Mouse (Mus musculus) heart, embryonic 10.5 days (tissue): Measurements from ENCODE around the gene Olfr1424. TPM values are rescaled to one million over a fixed set of nuclear protein-coding genes. Genes with fewer than 3 reads are reported as not detected.
"Not testable (repeated sequence)": the region's sequence is repeated elsewhere in the genome, so short reads cannot be mapped to it uniquely, and the experiment has no call there.

Source experiments
- DNase-seq: peaks from one replicate; pipeline ENCODE4 v3.0.0-alpha.2; 2017; ENCODE audit warnings: low spot score
- H3K27ac ChIP-seq: fragments of 300-500 bp; sonication (generic); 2 replicates; pipeline ENCODE4 v1.5.1; 2016; ENCODE audit warnings: mild to moderate bottlenecking
- H3K27me3 ChIP-seq: fragments of 300-500 bp; sonication (generic); 2 replicates; pipeline ENCODE4 v1.6.1; 2016; ENCODE audit warnings: mild to moderate bottlenecking; ENCODE audit not compliant: poor library complexity, insufficient read depth, severe bottlenecking
- H3K36me3 ChIP-seq: fragments of 300-500 bp; sonication (generic); 2 replicates; pipeline ENCODE4 v1.6.1; 2016; ENCODE audit warnings: mild to moderate bottlenecking, moderate library complexity
- H3K4me1 ChIP-seq: fragments of 300-500 bp; sonication (generic); 2 replicates; pipeline ENCODE4 v1.6.1; 2016; ENCODE audit warnings: mild to moderate bottlenecking
- H3K4me3 ChIP-seq: fragments of 300-500 bp; sonication (generic); 2 replicates; pipeline ENCODE4 v1.5.1; 2016; ENCODE audit warnings: mild to moderate bottlenecking, moderate library complexity
- H3K9me3 ChIP-seq: fragments of 300-500 bp; sonication (generic); 2 replicates; pipeline ENCODE4 v1.6.1; 2016; ENCODE audit warnings: mild to moderate bottlenecking, moderate library complexity
- WGBS: fragments of 180-500 bp; shearing (Covaris S2); methylation state at CpG from one replicate; pipeline ENCODE4 v1.1.7; 2016; 5-methylcytosine and 5-hydroxymethylcytosine counted together
- polyA plus RNA-seq: library from polyadenylated mRNA; unstranded; fragments of >200 nt; fragmentation: Nextera tagmentation; extraction: Ambion mirVana; gene quantifications from 2 replicates; pipeline ENCODE4 v1.2.1, GENCODE M21; 2016

Gene Olfr1424
- polyA plus RNA-seq, result not detected in 2 replicates

- H3K36me3 ChIP-seq, H3K4me3 ChIP-seq, H3K27ac ChIP-seq, DNase-seq, H3K9me3 ChIP-seq, H3K4me1 ChIP-seq, H3K27me3 ChIP-seq: not testable (repeated sequence)
- 80% methylated on average over 1 of the region's 1 CpGs for WGBS
These were observed at the start of gene Olfr1424 for GRCm38 (mm10) chr19:12062582-12062981. TSS of gene Olfr1424 (minus strand) at chr19:12062682.

- DNase-seq, result no peak
- no peak overlapping the region for H3K4me3 ChIP-seq
- H3K27ac ChIP-seq, result no peak overlapping the region
- H3K36me3 ChIP-seq, result no peaks in the 10 kb centered on the region
- no peaks in the 10 kb centered on the region for H3K27me3 ChIP-seq
- H3K4me1 ChIP-seq, result no peaks in the 10 kb centered on the region
- no peaks in the 10 kb centered on the region for H3K9me3 ChIP-seq
- WGBS, result 56% methylated on average over 1 of the region's 1 CpGs
These were observed 42.1 kb upstream of the Olfr1424 start for GRCm38 (mm10) chr19:12104541-12104940.

DNA sequence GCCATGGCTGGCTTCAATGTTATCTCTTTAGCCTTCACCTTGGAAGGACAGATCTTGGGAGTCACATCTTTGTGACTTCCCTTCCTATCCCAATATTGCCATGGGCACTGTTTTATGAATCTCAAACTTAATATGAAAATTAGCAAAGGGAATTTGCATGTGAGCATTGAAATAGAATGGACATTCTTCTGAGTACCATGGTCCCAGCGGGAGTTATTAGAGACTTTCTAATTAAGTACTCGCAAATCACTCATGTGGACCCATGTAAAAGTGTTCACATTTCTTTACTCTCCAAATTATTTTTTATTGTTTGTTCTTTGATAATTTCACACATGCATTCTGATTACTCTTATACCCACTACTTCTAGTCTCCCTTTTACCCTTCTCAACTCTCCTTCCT lies 40.8 kb upstream of the Olfr1424 start, which contains the start of gene Olfr1427:
TSS of gene Olfr1427 (minus strand) at position 101 of the 400 bp plus-strand sequence.
- Histone ChIP-seq H3K4me3 (no peak within 1 kb of the TSS), H3K27ac (no peak within 1 kb of the TSS), H3K36me3 (no peaks in the 10 kb centered on the region), H3K4me1 (no peaks in the 10 kb centered on the region), H3K9me3 (no peaks in the 10 kb centered on the region), H3K27me3 (no peaks in the 10 kb centered on the region)
- WGBS, result 87% methylated on average over 2 of the region's 2 CpGs
- DNase-seq, result no peak

- Histone ChIP-seq H3K36me3 (no peaks in the 10 kb centered on the region), H3K4me1 (no peaks in the 10 kb centered on the region), H3K9me3 (no peaks in the 10 kb centered on the region), H3K4me3 (no peak within 1 kb of the TSS), H3K27ac (no peak within 1 kb of the TSS), H3K27me3 (no peaks in the 10 kb centered on the region)
- WGBS, result 69% methylated on average over 1 of the region's 1 CpGs
- DNase-seq, result no peak
These were observed 29.4 kb upstream of the Olfr1424 start, which contains the start of gene Olfr1426 for GRCm38 (mm10) chr19:12091913-12092312. TSS of gene Olfr1426 (minus strand) at chr19:12092013.

GRCm38 (mm10) chr19:12077631-12078030 lies 15.1 kb upstream of the Olfr1424 start, which contains the start of gene Olfr1425:
TSS of gene Olfr1425 (minus strand) at chr19:12077731.
- not testable (repeated sequence) for H3K4me1 ChIP-seq, H3K27me3 ChIP-seq, H3K36me3 ChIP-seq, DNase-seq, H3K4me3 ChIP-seq, H3K27ac ChIP-seq, H3K9me3 ChIP-seq
- 79% methylated on average over 4 of the region's 4 CpGs for WGBS

DNA sequence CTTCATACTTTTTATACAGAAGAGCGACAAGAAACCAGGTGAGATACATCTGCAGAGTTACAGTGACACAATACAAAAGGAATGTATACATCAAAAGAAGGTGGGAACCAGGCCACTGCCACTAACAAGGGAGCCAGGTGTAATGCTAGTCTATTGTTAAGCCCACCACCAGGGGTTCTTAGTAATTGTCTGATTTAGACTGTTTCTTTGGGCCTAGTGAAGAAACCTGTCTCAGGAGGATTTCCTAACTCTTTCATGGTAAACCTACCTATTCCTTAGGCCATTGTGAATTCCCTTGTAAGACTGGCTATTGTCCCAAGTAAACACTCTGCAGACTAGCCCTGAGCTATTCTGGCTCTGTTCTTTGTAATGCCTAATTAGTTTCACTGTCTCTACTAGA lies 7.1 kb upstream of the Olfr1424 start:
- not testable (repeated sequence) for DNase-seq, H3K36me3 ChIP-seq, H3K9me3 ChIP-seq, H3K4me1 ChIP-seq, H3K27me3 ChIP-seq, H3K4me3 ChIP-seq, H3K27ac ChIP-seq
- WGBS, result 68% methylated on average over 1 of the region's 1 CpGs

GRCm38 (mm10) chr19:12067806-12068205 lies 5.3 kb upstream of the Olfr1424 start:
- H3K27me3 ChIP-seq, H3K27ac ChIP-seq, H3K36me3 ChIP-seq, H3K4me1 ChIP-seq, H3K9me3 ChIP-seq, DNase-seq, H3K4me3 ChIP-seq: not testable (repeated sequence)
- WGBS, result 68% methylated on average over 1 of the region's 1 CpGs

DNA sequence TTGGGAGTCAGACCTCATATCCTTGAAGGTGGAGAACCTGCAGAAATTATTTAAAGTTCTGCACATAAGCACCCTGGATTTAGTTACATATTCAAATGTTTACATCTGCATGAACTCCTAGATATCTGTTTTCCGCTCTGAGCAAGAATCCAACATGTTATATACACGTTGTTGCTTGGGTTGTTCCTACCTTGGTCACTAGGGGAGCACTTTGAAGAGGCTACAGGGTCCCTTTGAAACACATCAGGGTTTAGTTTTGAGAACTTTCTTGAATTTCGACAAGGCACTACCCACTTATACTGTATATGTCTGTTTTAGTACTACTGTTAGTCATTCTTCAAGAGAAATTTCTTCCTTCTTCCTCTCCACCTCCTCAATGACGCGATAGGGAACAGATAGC lies 19.3 kb downstream of the Olfr1424 start:
- Histone ChIP-seq H3K4me3 (no peak overlapping the region), H3K27ac (no peak overlapping the region), H3K4me1 (no peaks in the 10 kb centered on the region), H3K9me3 (no peaks in the 10 kb centered on the region), H3K27me3 (no peaks in the 10 kb centered on the region), H3K36me3 (no peaks in the 10 kb centered on the region)
- DNase-seq, result no peak
- 79% methylated on average over 5 of the region's 5 CpGs for WGBS

DNA sequence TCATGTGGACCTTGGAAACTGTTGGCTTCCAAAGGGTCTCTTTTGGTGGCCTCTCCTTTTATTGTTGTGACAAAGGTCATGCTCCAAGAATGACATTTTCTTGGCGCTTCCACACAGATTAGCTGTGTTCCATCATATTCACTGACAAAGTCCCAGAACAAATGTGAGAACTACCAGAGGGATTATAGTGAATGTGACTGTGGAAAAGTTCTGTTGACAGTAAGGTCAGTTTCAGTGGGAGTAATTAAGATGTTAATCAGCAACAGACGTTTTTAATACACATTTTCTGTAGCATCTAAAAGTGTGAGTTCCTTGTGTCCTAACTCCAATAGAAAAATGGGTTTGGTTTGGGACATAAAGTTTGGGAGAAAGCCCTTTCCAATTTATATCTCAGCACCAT lies 21.3 kb downstream of the Olfr1424 start, which contains the start of gene Olfr1423:
TSS of gene Olfr1423 (minus strand) at position 101 of the 400 bp plus-strand sequence.
- WGBS, result 59% methylated on average over 2 of the region's 2 CpGs
- Histone ChIP-seq H3K27me3 (no peaks in the 10 kb centered on the region), H3K36me3 (no peaks in the 10 kb centered on the region), H3K9me3 (no peaks in the 10 kb centered on the region), H3K4me3 (no peak within 1 kb of the TSS), H3K4me1 (no peaks in the 10 kb centered on the region), H3K27ac (no peak within 1 kb of the TSS)
- DNase-seq, result no peak

DNA sequence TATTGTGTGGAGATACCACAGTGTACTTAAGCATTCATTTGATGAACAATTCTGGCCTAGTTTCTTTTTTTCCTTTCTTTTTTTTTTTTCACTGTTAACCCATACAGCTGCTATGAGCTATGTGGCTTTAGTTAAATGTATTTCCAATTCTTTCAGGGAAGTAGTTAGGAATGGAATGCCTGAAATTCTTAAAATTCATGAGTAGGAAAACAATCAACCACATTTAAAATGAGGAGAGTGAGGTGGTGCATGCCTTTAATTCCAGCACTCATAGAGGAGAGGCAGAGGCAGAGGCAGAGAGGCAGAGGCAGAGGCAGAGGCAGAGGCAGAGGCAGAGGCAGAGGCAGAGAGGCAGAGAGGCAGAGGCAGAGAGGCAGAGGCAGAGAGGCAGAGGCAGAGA lies 24.8 kb downstream of the Olfr1424 start:
- H3K4me1 ChIP-seq, result no peaks in the 10 kb centered on the region
- no peaks in the 10 kb centered on the region for H3K27me3 ChIP-seq
- H3K27ac ChIP-seq, result no peak overlapping the region
- no peak overlapping the region for H3K4me3 ChIP-seq
- H3K9me3 ChIP-seq, result no peaks in the 10 kb centered on the region
- H3K36me3 ChIP-seq, result no peaks in the 10 kb centered on the region
- no peak for DNase-seq

DNA sequence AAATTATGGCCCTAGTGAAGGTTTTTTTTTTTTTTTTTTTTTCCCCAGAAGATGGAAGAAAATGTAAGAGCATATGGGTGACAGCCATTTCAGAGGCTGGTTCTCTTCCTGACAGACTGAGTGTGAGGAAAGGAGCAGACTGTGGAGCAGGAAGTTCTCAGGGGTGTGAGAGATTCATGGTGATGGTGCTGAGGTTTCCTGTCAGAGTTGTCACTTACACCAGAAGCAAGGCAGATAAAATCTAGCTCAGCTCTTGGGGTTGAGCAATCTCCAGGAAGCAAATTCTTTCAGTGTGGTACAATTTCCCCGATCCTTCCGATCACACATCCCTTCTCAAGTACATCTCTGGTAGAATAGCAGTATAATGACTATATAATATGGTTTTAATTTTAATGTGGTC lies 35.9 kb downstream of the Olfr1424 start:
- DNase-seq, result no peak
- Histone ChIP-seq H3K4me1 (no peaks in the 10 kb centered on the region), H3K27ac (no peak overlapping the region), H3K36me3 (no peaks in the 10 kb centered on the region), H3K9me3 (no peaks in the 10 kb centered on the region), H3K27me3 (no peaks in the 10 kb centered on the region), H3K4me3 (no peak overlapping the region)
- 48% methylated on average over 2 of the region's 2 CpGs for WGBS

GRCm38 (mm10) chr19:12025333-12025732 lies 37.1 kb downstream of the Olfr1424 start:
- no peak overlapping the region for H3K4me3 ChIP-seq
- no peaks in the 10 kb centered on the region for H3K27me3 ChIP-seq
- no peaks in the 10 kb centered on the region for H3K9me3 ChIP-seq
- no peaks in the 10 kb centered on the region for H3K36me3 ChIP-seq
- no peaks in the 10 kb centered on the region for H3K4me1 ChIP-seq
- DNase-seq, result no peak
- H3K27ac ChIP-seq, result no peak overlapping the region
- 72% methylated on average over 3 of the region's 3 CpGs for WGBS

DNA sequence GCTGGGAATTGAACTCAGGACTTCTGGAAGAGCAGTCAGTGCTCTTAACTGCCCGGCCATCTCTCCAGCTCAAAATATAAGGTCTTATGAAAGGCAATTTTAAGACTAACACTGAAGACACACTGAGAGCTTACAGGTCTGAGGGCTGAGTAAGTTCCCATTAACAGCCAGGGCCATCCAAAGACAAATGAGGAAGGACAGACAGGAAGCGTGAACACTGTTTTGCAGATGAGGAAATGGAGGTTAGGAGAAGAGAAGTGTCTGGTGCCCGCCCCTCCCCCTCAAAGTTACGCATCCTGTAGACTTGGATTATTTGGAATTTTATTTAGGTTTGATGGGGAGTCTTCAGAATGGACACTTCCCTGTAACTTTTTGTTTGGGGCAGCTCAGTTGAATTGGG lies 38.3 kb downstream of the Olfr1424 start:
- 80% methylated on average over 4 of the region's 4 CpGs for WGBS
- Histone ChIP-seq H3K9me3 (no peaks in the 10 kb centered on the region), H3K4me1 (no peaks in the 10 kb centered on the region)

DNA sequence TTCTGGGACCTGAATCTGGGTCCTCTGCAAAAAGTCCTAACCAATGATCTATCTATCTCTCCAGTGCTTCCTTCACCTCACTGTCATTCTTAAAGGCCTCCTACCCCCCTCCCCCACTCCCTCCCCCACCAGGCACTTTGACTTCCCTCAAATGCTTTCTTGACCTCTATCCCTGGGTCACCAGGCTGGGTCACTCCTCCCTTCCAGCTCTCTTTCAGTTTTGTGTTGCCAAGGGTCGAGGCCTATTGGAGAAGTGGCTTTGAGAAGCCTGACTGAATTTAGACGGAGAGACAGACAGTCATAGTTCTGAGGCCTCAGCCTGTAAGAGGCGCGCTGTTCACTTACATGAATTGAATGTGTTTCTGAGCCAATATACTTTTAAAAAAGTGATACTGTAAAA lies 46.3 kb downstream of the Olfr1424 start:
- no peak overlapping the region for H3K27ac ChIP-seq
- 95% methylated on average over 4 of the region's 4 CpGs for WGBS
- no peak for DNase-seq

More for the DNA sequence above, 38.3 kb downstream of the Olfr1424 start:
- Histone ChIP-seq H3K36me3 (no peaks in the 10 kb centered on the region), H3K27ac (no peak overlapping the region), H3K27me3 (no peaks in the 10 kb centered on the region), H3K4me3 (no peak overlapping the region)
- DNase-seq, result no peak

More for the DNA sequence above, 46.3 kb downstream of the Olfr1424 start:
- H3K9me3 ChIP-seq, result no peaks in the 10 kb centered on the region
- no peaks in the 10 kb centered on the region for H3K4me1 ChIP-seq
- H3K36me3 ChIP-seq, result no peaks in the 10 kb centered on the region
- no peaks in the 10 kb centered on the region for H3K27me3 ChIP-seq
- H3K4me3 ChIP-seq, result no peak overlapping the region
